Mouse (Mus musculus) kidney, postnatal 0 days (tissue): ENCODE results near the gene Gmfb. TPM values are rescaled to one million over a fixed set of nuclear protein-coding genes. Genes with fewer than 3 reads are reported as not detected.
A peak's percentile ranks its signal among the peaks of the same experiment; 100 is the strongest.

Experiments used
- ATAC-seq: fragments of 200-750 bp; cut with Nextera tagmentation; replicated peaks from 2 replicates; pipeline ENCODE4 v1.8.0; 2017; ENCODE audit warnings: low read depth, moderate number of reproducible peaks, moderate TSS enrichment, moderate library complexity; ENCODE audit not compliant: low FRiP score
- DNase-seq: peaks from one replicate; pipeline ENCODE4 v3.0.0-alpha.2; 2016; ENCODE audit warnings: low spot score
- H3K27ac ChIP-seq: fragments of 300-500 bp; sonication (generic); 2 replicates; pipeline ENCODE4 v1.5.1; 2014; ENCODE audit warnings: mild to moderate bottlenecking
- H3K27me3 ChIP-seq: fragments of 300-500 bp; sonication (generic); 2 replicates; pipeline ENCODE4 v1.6.1; 2014; ENCODE audit warnings: low read length, mixed read lengths; ENCODE audit not compliant: insufficient read depth
- H3K36me3 ChIP-seq: fragments of 300-500 bp; sonication (generic); 2 replicates; pipeline ENCODE4 v1.6.1; 2014; ENCODE audit warnings: low read length, mixed read lengths; ENCODE audit not compliant: insufficient read depth
- H3K4me1 ChIP-seq: fragments of 300-500 bp; sonication (generic); replicated peaks from 2 replicates; pipeline ENCODE4 v1.6.1; 2014; ENCODE audit warnings: antibody characterized with exemption, low read length, mixed read lengths; ENCODE audit not compliant: insufficient read depth
- H3K4me2 ChIP-seq: fragments of 300-500 bp; sonication (generic); 2 replicates; pipeline ENCODE4 v1.6.1; 2014; ENCODE audit warnings: mild to moderate bottlenecking, low read length, moderate library complexity, mixed read lengths
- H3K4me3 ChIP-seq: fragments of 300-500 bp; sonication (generic); replicated peaks from 2 replicates; pipeline ENCODE4 v1.5.1; 2014; ENCODE audit warnings: low read depth, low read length
- H3K9ac ChIP-seq: fragments of 300-500 bp; sonication (generic); 2 replicates; pipeline ENCODE4 v1.6.1; 2014; ENCODE audit warnings: low read depth, low read length
- H3K9me3 ChIP-seq: fragments of 300-500 bp; sonication (generic); replicated peaks from 2 replicates; pipeline ENCODE4 v1.6.1; 2016; ENCODE audit warnings: low read length, inconsistent platforms, mixed read lengths
- CTCF ChIP-seq: IDR thresholded peaks from 2 replicates; pipeline ENCODE4 v1.5.1; 2016; ENCODE audit warnings: antibody characterized with exemption, low read depth, mild to moderate bottlenecking, moderate library complexity
- WGBS: fragments of 180-500 bp; shearing (Covaris S2); extraction: QIAGEN DNeasy Blood & Tissue Kit; methylation state at CpG from one replicate; pipeline ENCODE4 v1.1.7; 2014; 5-methylcytosine and 5-hydroxymethylcytosine counted together
- polyA plus RNA-seq: library from polyadenylated mRNA; unstranded; fragments of >200 nt; fragmentation: Nextera tagmentation; extraction: Ambion mirVana; gene quantifications from 2 replicates; pipeline ENCODE4 v1.2.1, GENCODE M21; 2015

Gene Gmfb
- 58.3 and 70.3 TPM in 2 replicates for polyA plus RNA-seq

DNA sequence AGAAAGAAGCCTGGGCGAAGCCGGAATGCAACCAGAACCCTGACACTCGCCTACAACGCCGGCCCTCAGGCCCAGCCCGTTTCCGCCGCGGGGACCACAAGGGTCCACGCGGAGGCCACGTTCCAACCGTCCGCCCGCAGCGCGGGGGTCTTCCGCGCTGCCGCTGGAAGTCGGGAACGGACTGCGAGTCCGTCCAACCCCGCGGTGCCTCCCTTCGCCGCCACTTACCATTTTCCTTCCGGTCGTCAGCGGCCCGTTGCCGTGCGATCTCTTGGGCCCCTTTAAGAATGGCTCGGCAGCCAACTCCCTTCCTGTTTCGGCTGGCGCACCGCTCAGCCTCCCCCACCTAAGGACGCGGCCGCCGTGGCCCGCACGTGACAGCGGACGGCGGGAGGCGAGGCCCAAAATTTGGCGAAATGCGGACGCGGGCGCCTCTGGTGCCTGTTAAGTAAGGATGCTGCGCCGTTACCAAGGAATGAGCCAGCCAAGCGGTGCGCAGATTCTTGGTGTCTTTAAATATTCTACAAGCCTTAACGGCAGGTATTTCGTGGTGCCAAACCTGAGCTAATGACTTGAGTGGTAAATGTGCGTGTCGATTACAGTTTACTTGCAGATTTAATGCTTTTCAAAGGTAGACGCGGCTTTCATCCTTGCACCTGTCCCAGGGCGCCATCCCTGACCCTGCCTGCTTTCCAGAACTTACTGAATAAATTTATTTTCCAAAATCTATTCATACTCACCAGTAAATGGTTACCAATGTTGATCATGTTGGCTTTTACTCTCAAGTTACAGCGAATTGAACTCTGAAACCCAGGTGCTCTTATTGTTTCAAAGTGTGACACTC lies at the start of gene Gmfb:
Gene Gmfb (minus strand): TSS at position 370 of the 844 bp plus-strand sequence.
- peak; percentile 96 for DNase-seq
- H3K9me3 ChIP-seq = no peaks in the 10 kb centered on the region
- H3K4me1 ChIP-seq = peaks cover 8% of the 10 kb centered on the region
- H3K4me3 ChIP-seq = peak within 1 kb of the TSS; percentile 85
- H3K4me2 ChIP-seq = peak within 1 kb of the TSS; percentile 56
- peak; percentile 29; the same call in 1 of the 2 replicates for TF ChIP-seq CTCF
- peak; percentile 97 for ATAC-seq
- peak within 1 kb of the TSS; percentile 91 for H3K9ac ChIP-seq
- H3K27ac ChIP-seq = peak within 1 kb of the TSS; percentile 96
- H3K27me3 ChIP-seq = no peaks in the 10 kb centered on the region
- H3K36me3 ChIP-seq = 0 out of 2 replicates have a peak, but pooled peaks cover under 1% of the 10 kb centered on the region
- under 1% methylated on average over 65 of the region's 65 CpGs for WGBS

DNA sequence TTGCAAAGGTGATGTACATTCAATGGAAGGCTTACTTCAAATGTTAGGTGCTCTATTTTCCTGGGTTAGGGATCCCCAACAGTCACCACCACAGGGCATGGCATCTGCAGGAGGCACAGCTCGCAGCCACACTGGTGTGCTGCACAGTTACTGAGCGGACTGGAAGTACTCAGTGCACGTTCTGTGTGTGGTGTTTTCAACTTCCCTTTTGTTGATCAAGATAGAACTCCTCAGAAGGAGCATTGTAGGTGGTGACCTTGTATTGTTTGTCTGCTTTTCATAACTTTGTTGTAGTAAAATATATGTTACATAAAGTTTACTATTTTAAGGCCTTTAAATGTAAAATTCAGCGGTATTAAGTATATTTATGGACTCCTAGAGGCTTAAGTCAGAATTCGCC lies 40.9 kb upstream of the Gmfb start:
- no peak for TF ChIP-seq CTCF
- 90% methylated on average over 5 of the region's 5 CpGs for WGBS
- no peak for DNase-seq

DNA sequence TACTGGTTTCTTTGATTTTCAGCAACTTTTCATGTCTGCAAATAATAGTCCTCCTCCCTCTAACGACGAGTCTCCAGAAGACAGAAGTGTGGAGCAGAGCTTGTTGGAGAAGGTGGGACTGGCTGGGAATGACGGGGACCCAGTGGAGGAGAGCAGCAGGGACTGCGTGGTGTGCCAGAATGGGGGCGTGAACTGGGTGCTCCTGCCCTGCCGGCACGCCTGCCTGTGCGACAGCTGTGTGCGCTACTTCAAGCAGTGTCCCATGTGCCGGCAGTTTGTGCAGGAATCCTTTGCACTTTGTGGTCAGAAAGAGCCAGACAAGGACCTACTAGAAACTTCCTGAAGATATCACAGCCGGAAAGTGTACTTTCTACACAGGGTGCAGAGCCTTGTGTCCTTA lies 31.6 kb upstream of the Gmfb start:
- Histone ChIP-seq H3K36me3 (peaks cover 6% of the 10 kb centered on the region; the same call in 1 of the 2 replicates), H3K27me3 (no peaks in the 10 kb centered on the region), H3K9ac (no peak overlapping the region), H3K4me1 (no peaks in the 10 kb centered on the region), H3K27ac (no peak overlapping the region), H3K9me3 (no peaks in the 10 kb centered on the region), H3K4me2 (no peak overlapping the region), H3K4me3 (no peak overlapping the region)
- no peak for ATAC-seq
- no peak for DNase-seq
- no peak for TF ChIP-seq CTCF
- 73% methylated on average over 11 of the region's 11 CpGs for WGBS

More for the DNA sequence above, 40.9 kb upstream of the Gmfb start:
- Histone ChIP-seq H3K27me3 (no peaks in the 10 kb centered on the region), H3K4me2 (no peak overlapping the region), H3K4me3 (no peak overlapping the region), H3K27ac (no peak overlapping the region), H3K36me3 (no peaks in the 10 kb centered on the region), H3K9ac (no peak overlapping the region), H3K9me3 (no peaks in the 10 kb centered on the region), H3K4me1 (no peaks in the 10 kb centered on the region)
- no peak for ATAC-seq

DNA sequence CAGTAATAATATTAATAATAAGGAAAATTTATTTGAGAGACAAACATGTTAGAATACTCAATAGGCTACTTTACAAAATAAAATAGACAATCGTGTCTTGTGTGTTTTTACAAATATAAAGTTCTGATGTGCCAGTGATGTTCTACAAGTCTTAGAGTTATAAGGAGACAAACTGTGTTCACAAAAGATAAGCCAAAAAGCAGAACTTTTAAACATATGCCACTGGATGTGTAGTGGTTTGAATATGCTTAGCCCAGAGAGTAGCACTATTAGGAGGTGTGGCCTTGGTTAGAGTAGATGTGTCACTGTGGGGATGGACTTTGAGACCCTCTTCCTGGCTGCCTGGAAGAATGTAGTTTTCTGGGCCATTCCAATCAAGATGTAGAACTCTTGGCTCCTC lies 27.7 kb upstream of the Gmfb start:
- ATAC-seq (no peak), DNase-seq (no peak)
- Histone ChIP-seq H3K27me3 (no peaks in the 10 kb centered on the region), H3K36me3 (peaks cover 11% of the 10 kb centered on the region; the same call in 1 of the 2 replicates), H3K4me1 (no peaks in the 10 kb centered on the region), H3K9me3 (no peaks in the 10 kb centered on the region), H3K4me2 (no peak overlapping the region), H3K27ac (no peak overlapping the region), H3K4me3 (no peak overlapping the region), H3K9ac (no peak overlapping the region)
- 95% methylated on average over 1 of the region's 1 CpGs for WGBS
- TF ChIP-seq CTCF = no peak

DNA sequence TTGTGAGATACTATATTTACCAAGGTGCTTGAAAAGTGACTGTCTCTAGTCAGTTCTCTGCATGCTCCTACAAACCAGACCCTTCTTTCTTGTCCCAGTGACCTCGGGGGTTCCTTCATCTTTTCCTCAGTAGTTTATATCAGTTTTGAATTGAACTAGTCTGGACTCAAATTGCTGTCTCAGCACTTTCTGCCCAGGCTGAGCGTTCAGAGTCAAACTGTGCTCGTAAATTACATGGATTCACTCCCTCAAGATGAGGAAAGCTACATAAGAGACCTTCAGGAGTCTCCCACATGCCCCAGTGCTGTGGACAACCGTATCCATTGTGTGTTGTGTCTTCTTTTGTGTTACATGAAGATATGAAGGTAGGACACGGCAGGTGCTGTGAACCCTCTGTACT lies 26.7 kb upstream of the Gmfb start:
- peaks cover 13% of the 10 kb centered on the region; the same call in 1 of the 2 replicates for H3K36me3 ChIP-seq
- 48% methylated on average over 5 of the region's 5 CpGs for WGBS
- H3K4me3 ChIP-seq = no peak overlapping the region
- H3K4me2 ChIP-seq = no peak overlapping the region
- no peaks in the 10 kb centered on the region for H3K4me1 ChIP-seq
- ATAC-seq = no peak
- no peak overlapping the region for H3K9ac ChIP-seq
- no peaks in the 10 kb centered on the region for H3K27me3 ChIP-seq
- no peak for TF ChIP-seq CTCF
- DNase-seq = no peak
- H3K27ac ChIP-seq = no peak overlapping the region
- no peaks in the 10 kb centered on the region for H3K9me3 ChIP-seq

DNA sequence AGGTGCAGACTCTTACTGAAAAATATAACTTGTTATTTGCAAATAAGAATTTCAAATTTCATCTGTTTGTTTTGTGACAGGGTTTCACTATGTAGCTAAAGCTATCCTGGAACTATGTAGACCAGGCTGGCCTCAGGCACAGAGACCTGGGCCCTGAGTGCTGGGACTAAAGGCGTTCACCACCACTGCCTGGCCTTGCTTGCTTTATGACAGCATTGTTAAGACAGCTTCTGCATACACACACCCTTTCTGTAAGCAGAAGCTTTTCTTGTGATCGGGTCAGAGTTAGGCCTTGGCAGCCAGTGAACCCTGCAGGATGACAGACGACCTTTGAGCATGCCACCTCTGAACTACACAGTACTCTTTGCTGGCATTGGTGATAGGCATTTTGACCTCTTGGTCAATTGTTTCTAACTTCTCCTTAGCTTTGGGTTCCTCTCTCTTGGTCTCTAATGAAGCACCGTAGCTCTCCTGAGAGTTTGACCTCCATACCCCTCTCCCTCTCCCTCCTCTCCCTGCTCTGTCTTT lies 26.1 kb upstream of the Gmfb start:
- Histone ChIP-seq H3K4me2 (no peak overlapping the region), H3K9ac (no peak overlapping the region), H3K36me3 (0 out of 2 replicates have a peak, but pooled peaks cover 9% of the 10 kb centered on the region), H3K9me3 (no peaks in the 10 kb centered on the region), H3K27ac (no peak overlapping the region), H3K4me3 (no peak overlapping the region), H3K27me3 (no peaks in the 10 kb centered on the region), H3K4me1 (no peaks in the 10 kb centered on the region)
- DNase-seq (no peak), ATAC-seq (no peak)
- no peak for TF ChIP-seq CTCF
- WGBS = 79% methylated on average over 4 of the region's 4 CpGs
